Mouse (Mus musculus) olfactory bulb, adult 2 months (tissue): Measurements from ENCODE around the gene Gm5294.

Experiments used
- CTCF ChIP-seq: fragments of 200-500 bp; IDR thresholded peaks from 2 replicates; pipeline ENCODE4 v1.5.1; 2012; ENCODE audit warnings: low read depth, mild to moderate bottlenecking, low read length, moderate library complexity; ENCODE audit not compliant: insufficient read depth
- POLR2A ChIP-seq: fragments of 200-500 bp; IDR thresholded peaks from 2 replicates; pipeline ENCODE4 v1.6.1; 2012; ENCODE audit warnings: mild to moderate bottlenecking, low read depth, low read length, moderate library complexity; ENCODE audit not compliant: insufficient read depth

DNA sequence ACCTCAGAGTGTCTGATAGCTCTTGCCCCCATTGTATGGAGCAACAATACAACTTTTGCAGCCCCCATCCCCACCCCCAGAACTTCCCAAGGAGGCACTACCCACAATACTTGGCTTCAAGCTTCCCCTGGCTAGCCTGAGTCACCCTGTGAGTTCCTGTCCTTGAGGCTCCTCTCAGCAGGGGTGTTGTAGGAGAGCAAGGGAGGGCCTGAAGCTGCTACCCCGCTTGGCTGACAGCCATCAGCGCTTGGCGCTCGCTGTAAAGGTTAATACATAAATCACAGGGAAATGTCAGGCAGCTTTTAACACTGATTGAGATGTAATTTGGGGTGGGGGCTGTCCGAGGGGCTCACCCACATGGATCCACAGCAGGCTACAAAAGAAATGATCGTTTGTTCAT is 13.5 kb downstream of the Gm5294 start:
- TF ChIP-seq POLR2A (no peak), CTCF (no peak)
